ENCODE assay signal across 19 mouse cellular contexts in the genomic region with DNA sequence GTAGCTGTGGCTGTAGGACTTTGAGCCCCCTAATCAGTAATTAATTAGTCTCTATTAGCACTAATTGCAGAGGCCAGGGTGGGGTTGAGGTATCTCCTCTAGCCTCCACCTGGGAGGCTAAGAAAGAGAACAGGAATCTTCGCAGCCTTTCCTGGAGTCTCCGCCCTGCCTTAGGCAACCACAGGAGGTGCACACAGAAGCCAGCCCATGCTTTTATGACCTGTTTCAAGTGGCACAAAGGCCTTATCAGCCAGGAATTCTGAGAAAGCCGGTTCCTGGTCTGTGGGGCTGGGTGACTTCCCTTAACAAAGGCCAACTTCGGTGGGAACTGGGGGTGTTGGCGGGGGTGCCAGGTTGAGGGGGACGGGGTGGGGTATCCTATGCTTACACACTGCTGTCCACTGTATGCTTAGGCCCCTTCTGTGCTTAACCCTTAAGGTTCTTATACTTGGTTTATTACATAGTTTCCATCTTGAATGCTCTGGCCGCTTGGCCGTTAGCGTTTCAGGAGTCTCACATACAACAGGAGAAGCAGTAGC. TPM values are rescaled to one million over a fixed set of nuclear protein-coding genes. Genes with fewer than 3 reads are reported as not detected.
DNase-seq lines count a peak whose midpoint lies in the region; ATAC-seq and TF ChIP-seq lines count a peak whose summit lies in the region.
"Had no signal": no experiment of that assay in that cellular context is flagged by ENCODE, and none has a peak within 500 bp of the region (broad histone marks: within the 10 kb centered on the region; RNA-seq: fewer than 3 reads in every experiment).

No protein-coding gene starts in this region.

- 76% methylated on average over 9 of the region's 9 CpGs for WGBS in forebrain, embryonic 10.5 days
- 75% methylated on average over 9 of the region's 9 CpGs for WGBS in forebrain, embryonic 11.5 days
- 78% methylated on average over 9 of the region's 9 CpGs for WGBS in kidney, adult 2 months
- WGBS in embryonic facial prominence, embryonic 15.5 days = 89% methylated on average over 9 of the region's 9 CpGs

- no peaks in the 10 kb centered on the region for H3K9me3 ChIP-seq in forebrain, embryonic 10.5 days
- no peaks in the 10 kb centered on the region for H3K9me3 ChIP-seq in forebrain, embryonic 11.5 days (ENCODE audit: control insufficient read depth, low read length)
- H3K9me3 ChIP-seq in embryonic facial prominence, embryonic 15.5 days (replicated peaks) = no peaks in the 10 kb centered on the region
- H3K9me3 ChIP-seq: liver, embryonic 15.5 days; midbrain, embryonic 12.5 days had no signal

- H3K27ac ChIP-seq in forebrain, embryonic 10.5 days = peak overlapping the region; percentile 49
- H3K27ac ChIP-seq in forebrain, embryonic 11.5 days (ENCODE audit: low read depth, low read length) = no peak overlapping the region
- no peak overlapping the region for H3K27ac ChIP-seq in kidney, adult 2 months (ENCODE audit: insufficient read depth, low read depth, low read length)
- no peak overlapping the region for H3K27ac ChIP-seq in embryonic facial prominence, embryonic 15.5 days (replicated peaks)
- H3K27ac ChIP-seq: liver, embryonic 15.5 days; midbrain, embryonic 12.5 days had no signal

- H3K4me2 ChIP-seq in forebrain, embryonic 11.5 days (ENCODE audit: low read depth, low read length, severe bottlenecking) = no peak overlapping the region
- no peak overlapping the region for H3K4me2 ChIP-seq in embryonic facial prominence, embryonic 15.5 days (replicated peaks)
- H3K4me2 ChIP-seq: liver, embryonic 15.5 days; midbrain, embryonic 12.5 days had no signal

- no peak for DNase-seq in forebrain, embryonic 10.5 days (ENCODE audit: extremely low spot score, low spot score)
- no peak for DNase-seq in forebrain, embryonic 11.5 days (ENCODE audit: low spot score)
- peak; percentile 10 for DNase-seq in kidney, adult 2 months
- DNase-seq in kidney, adult 11 months = no peak
- peak; percentile 58 for DNase-seq in lung, postnatal 25 days (ENCODE audit: low spot score)
- no peak for DNase-seq in adrenal gland, postnatal 4 days (ENCODE audit: low spot score in 2 of 2)
- DNase-seq: cerebellum, adult 11-12 months; kidney, adult 8-10 months; layer of hippocampus, adult 9-11 months; left cerebral cortex, postnatal 4 days; spleen, adult 18-20 months; thymus, postnatal 14 days had no signal

- H3K9ac ChIP-seq in forebrain, embryonic 11.5 days (ENCODE audit: low read length) = no peak overlapping the region
- no peak overlapping the region for H3K9ac ChIP-seq in embryonic facial prominence, embryonic 15.5 days
- H3K9ac ChIP-seq: liver, embryonic 15.5 days; midbrain, embryonic 12.5 days had no signal

- H3K4me3 ChIP-seq in forebrain, embryonic 10.5 days = no peak overlapping the region
- no peak overlapping the region for H3K4me3 ChIP-seq in forebrain, embryonic 11.5 days (ENCODE audit: low read depth, low read length)
- no peak overlapping the region for H3K4me3 ChIP-seq in kidney, adult 2 months (ENCODE audit: insufficient read depth, low read depth, low read length)
- H3K4me3 ChIP-seq in embryonic facial prominence, embryonic 15.5 days (replicated peaks) = no peak overlapping the region
- H3K4me3 ChIP-seq: liver, embryonic 15.5 days; midbrain, embryonic 12.5 days had no signal

- no peak for ATAC-seq in forebrain, embryonic 11.5 days (replicated peaks; ENCODE audit: low FRiP score)
- ATAC-seq in embryonic facial prominence, embryonic 15.5 days (ENCODE audit: insufficient number of reproducible peaks, low FRiP score, low TSS enrichment, low read depth) = 0 out of 2 replicates have a peak, but pooled peaks have one; percentile 1
- no peak for ATAC-seq in CD4-positive, CD25-positive, alpha-beta regulatory T cell, adult 4 months
- ATAC-seq: activated CD4-positive, CD25-positive, alpha-beta regulatory T cell, adult 4 months had no signal

- no peak for TF ChIP-seq CTCF in kidney, adult 2 months (conservative IDR thresholded peaks at IDR 0.05; ENCODE audit: insufficient read depth, insufficient read length, low read depth, low read length)

- no peak for TF ChIP-seq POLR2A in kidney, adult 2 months (IDR thresholded peaks at IDR 0.05; ENCODE audit: low read depth, low read length)

- peaks cover 44% of the 10 kb centered on the region for H3K27me3 ChIP-seq in forebrain, embryonic 10.5 days (ENCODE audit: poor library complexity, severe bottlenecking)
- no peaks in the 10 kb centered on the region for H3K27me3 ChIP-seq in forebrain, embryonic 11.5 days (ENCODE audit: control insufficient read depth, insufficient read depth, low read length)
- H3K27me3 ChIP-seq in kidney, adult 2 months (replicated peaks; ENCODE audit: control insufficient read depth, insufficient read depth, low read length) = no peaks in the 10 kb centered on the region
- H3K27me3 ChIP-seq in embryonic facial prominence, embryonic 15.5 days = 0 out of 2 replicates have a peak, but pooled peaks cover 4% of the 10 kb centered on the region
- H3K27me3 ChIP-seq: liver, embryonic 15.5 days had no signal

- peaks cover 33% of the 10 kb centered on the region for H3K36me3 ChIP-seq in forebrain, embryonic 10.5 days (replicated peaks)
- no peaks in the 10 kb centered on the region for H3K36me3 ChIP-seq in forebrain, embryonic 11.5 days (ENCODE audit: control insufficient read depth, insufficient read depth, low read length)
- H3K36me3 ChIP-seq in kidney, adult 2 months (ENCODE audit: control insufficient read depth, insufficient read depth, low read length) = no peaks in the 10 kb centered on the region
- no peaks in the 10 kb centered on the region for H3K36me3 ChIP-seq in embryonic facial prominence, embryonic 15.5 days
- H3K36me3 ChIP-seq: liver, embryonic 15.5 days; midbrain, embryonic 12.5 days had no signal

- H3K4me1 ChIP-seq in forebrain, embryonic 10.5 days = peaks cover 35% of the 10 kb centered on the region
- peaks cover 6% of the 10 kb centered on the region; the same call in 1 of the 2 replicates for H3K4me1 ChIP-seq in forebrain, embryonic 11.5 days (replicated peaks; ENCODE audit: control insufficient read depth, insufficient read depth, low read length)
- H3K4me1 ChIP-seq in kidney, adult 2 months (ENCODE audit: control insufficient read depth, insufficient read depth, low read length) = 0 out of 2 replicates have a peak, but pooled peaks cover 2% of the 10 kb centered on the region
- H3K4me1 ChIP-seq in embryonic facial prominence, embryonic 15.5 days = 0 out of 2 replicates have a peak, but pooled peaks cover 5% of the 10 kb centered on the region
- H3K4me1 ChIP-seq: liver, embryonic 15.5 days had no signal

RNA-seq across cellular contexts. Expression of a gene that starts 23.9 kb away (rescaled TPM):
- not detected in 2 replicates for polyA plus RNA-seq in forebrain, embryonic 10.5 days (2016; fragmentation: Nextera tagmentation; extraction: Ambion mirVana)
- not detected in 2 replicates for polyA plus RNA-seq in forebrain, embryonic 11.5 days (2014; fragmentation: Nextera tagmentation; extraction: Ambion mirVana)
- not detected in 2 replicates for polyA plus RNA-seq in kidney, adult 2 months (2012; rRNA removed)
- polyA plus RNA-seq in embryonic facial prominence, embryonic 15.5 days (2015; fragmentation: Nextera tagmentation; extraction: Ambion mirVana) = not detected in 2 replicates
- total RNA-seq in adrenal gland, postnatal 4 days (2021) = not detected
- not detected for polyA plus RNA-seq in CD4-positive, CD25-positive, alpha-beta regulatory T cell, adult 4 months (2017; shearing (Covaris generic))
- total RNA-seq: ES-E14; hematopoietic stem cell, adult 5-6 weeks; left cerebral cortex, postnatal 4 days had no signal
- polyA plus RNA-seq: activated CD4-positive, CD25-positive, alpha-beta regulatory T cell, adult 4 months; liver, embryonic 15.5 days; midbrain, embryonic 12.5 days had no signal

RNA-seq across cellular contexts. Expression of a gene that starts 58.4 kb away (rescaled TPM):
- polyA plus RNA-seq in forebrain, embryonic 10.5 days (2016; fragmentation: Nextera tagmentation; extraction: Ambion mirVana) = 2.6 and 3.4 TPM in 2 replicates
- polyA plus RNA-seq in forebrain, embryonic 11.5 days (2014; fragmentation: Nextera tagmentation; extraction: Ambion mirVana) = 0.90 and 1.2 TPM in 2 replicates
- 58.6 and 66.8 TPM in 2 replicates for polyA plus RNA-seq in kidney, adult 2 months (2012; rRNA removed)
- polyA plus RNA-seq in embryonic facial prominence, embryonic 15.5 days (2015; fragmentation: Nextera tagmentation; extraction: Ambion mirVana) = 7.5 and 7.7 TPM in 2 replicates
- total RNA-seq in adrenal gland, postnatal 4 days (2021) = 1 to 10 TPM; 2.2 to 8.5 TPM
- polyA plus RNA-seq in CD4-positive, CD25-positive, alpha-beta regulatory T cell, adult 4 months (2017; shearing (Covaris generic)) = under 1 TPM in 1 of 2 experiments, not detected in 1; 0.39 TPM
- total RNA-seq: hematopoietic stem cell, adult 5-6 weeks had no signal

Comparison
In these comparisons a context has a peak if more than half of its experiments do, and no peak if none do; other contexts are left out.
1. DNase-seq: peak in kidney, adult 2 months (single experiment) and lung, postnatal 25 days (single experiment); none in forebrain, embryonic 10.5 days (single experiment), forebrain, embryonic 11.5 days (single experiment), kidney, adult 11 months (single experiment) and adrenal gland, postnatal 4 days (0 of 2).